Comparison of ENCODE assay signal across 8 mouse cellular contexts in genomic region chr10:81408871-81409291, GRCm38 (mm10). TPM values are rescaled to one million over a fixed set of nuclear protein-coding genes. Genes with fewer than 3 reads are reported as not detected.
A peak's percentile ranks its signal among the peaks of the same experiment; 100 is the strongest.
DNase-seq lines count a peak whose midpoint lies in the region; ATAC-seq and TF ChIP-seq lines count a peak whose summit lies in the region.

No protein-coding gene starts in this region.

- H3K79me2 ChIP-seq in MEL (ENCODE audit: control insufficient read depth, insufficient read depth, low read length, poor library complexity) = no peaks in the 10 kb centered on the region

- peaks cover 3 to 29% of the 10 kb centered on the region in 2 experiments; a peak in 3 of 4 replicates for H3K4me1 ChIP-seq in MEL (ENCODE audit: control insufficient read depth in 1 of 2, insufficient read depth in 2 of 2, low read length in 2 of 2)
- H3K4me1 ChIP-seq in intestine, embryonic 15.5 days (replicated peaks) = peaks cover 84% of the 10 kb centered on the region
- H3K4me1 ChIP-seq in liver, embryonic 15.5 days (replicated peaks) = peaks cover 94% of the 10 kb centered on the region
- peaks cover 65% of the 10 kb centered on the region for H3K4me1 ChIP-seq in neural tube, embryonic 12.5 days

- H3K9ac ChIP-seq in MEL (ENCODE audit: control insufficient read depth, low read depth, low read length, poor library complexity, severe bottlenecking) = no peak overlapping the region
- no peak overlapping the region for H3K9ac ChIP-seq in intestine, embryonic 15.5 days
- no peak overlapping the region; the same call in 1 of the 2 replicates for H3K9ac ChIP-seq in liver, embryonic 15.5 days
- no peak overlapping the region for H3K9ac ChIP-seq in neural tube, embryonic 12.5 days

- TF ChIP-seq POLR2A in MEL (IDR thresholded peaks at IDR 0.05; ENCODE audit: control insufficient read depth in 1 of 2, insufficient read depth in 1 of 2, low read depth in 1 of 2, low read length in 2 of 2, poor library complexity in 1 of 2) = no peak

- peaks cover 0 to 16% of the 10 kb centered on the region in 2 experiments; a peak in 2 of 4 replicates for H3K36me3 ChIP-seq in MEL (ENCODE audit: control insufficient read depth in 1 of 2, insufficient read depth in 2 of 2, low read length in 2 of 2)
- peaks cover 11% of the 10 kb centered on the region; the same call in 1 of the 2 replicates for H3K36me3 ChIP-seq in intestine, embryonic 15.5 days
- no peaks in the 10 kb centered on the region; the same call in 1 of the 2 replicates for H3K36me3 ChIP-seq in liver, embryonic 15.5 days (replicated peaks)
- peaks cover 18% of the 10 kb centered on the region for H3K36me3 ChIP-seq in neural tube, embryonic 12.5 days

- no peaks in the 10 kb centered on the region for H3K27me3 ChIP-seq in MEL (ENCODE audit: control insufficient read depth in 1 of 2, insufficient read depth in 2 of 2, low read length in 2 of 2)
- no peaks in the 10 kb centered on the region for H3K27me3 ChIP-seq in intestine, embryonic 15.5 days (replicated peaks)
- H3K27me3 ChIP-seq in liver, embryonic 15.5 days = peaks cover 54% of the 10 kb centered on the region
- H3K27me3 ChIP-seq in neural tube, embryonic 12.5 days (replicated peaks) = peaks cover 30% of the 10 kb centered on the region

- intact Hi-C loops in gastrocnemius, postnatal 14 days (cut with DNase I; ENCODE audit: low total_unique reads) = no loop called here

- DNase-seq in 3T3-L1 (ENCODE audit: low read depth, low spot score) = peak; percentile 70
- DNase-seq in MEL (ENCODE audit: low read depth, low spot score) = peak; percentile 74
- DNase-seq in cerebellum, postnatal 14 days = peak; percentile 70 to 84
- DNase-seq in gastrocnemius, postnatal 14 days = peak; percentile 90

- TF ChIP-seq RAD21 in MEL (IDR thresholded peaks at IDR 0.05; ENCODE audit: low read depth, low read length) = peak; percentile 23

- peak; percentile 76 to 91 (median 76) for TF ChIP-seq CTCF in MEL (IDR thresholded peaks at IDR 0.05 in 2 of 3, conservative IDR thresholded peaks at IDR 0.05 in 1 of 3; ENCODE audit: control insufficient read depth in 1 of 3, insufficient read depth in 1 of 3, low read depth in 2 of 3, low read length in 3 of 3, poor library complexity in 1 of 3, severe bottlenecking in 1 of 3)

- H3K27ac ChIP-seq in MEL (ENCODE audit: control insufficient read depth, low read depth, low read length) = no peak overlapping the region
- H3K27ac ChIP-seq in intestine, embryonic 15.5 days = peak overlapping the region; percentile 7; the same call in 1 of the 2 replicates
- H3K27ac ChIP-seq in liver, embryonic 15.5 days (replicated peaks) = peak overlapping the region; percentile 69
- H3K27ac ChIP-seq in neural tube, embryonic 12.5 days = no peak overlapping the region

- 23% methylated on average over 9 of the region's 9 CpGs for WGBS in intestine, embryonic 15.5 days
- WGBS in liver, embryonic 15.5 days (ENCODE audit: insufficient replicate concordance) = 5% methylated on average over 9 of the region's 9 CpGs
- WGBS in neural tube, embryonic 12.5 days = 13% methylated on average over 9 of the region's 9 CpGs

- no peak for TF ChIP-seq EP300 in MEL (IDR thresholded peaks at IDR 0.05; ENCODE audit: low read depth in 1 of 2, low read length in 2 of 2)

- H3K9me3 ChIP-seq in MEL (replicated peaks; ENCODE audit: insufficient read depth, low read length) = no peaks in the 10 kb centered on the region
- H3K9me3 ChIP-seq in intestine, embryonic 15.5 days = no peaks in the 10 kb centered on the region
- H3K9me3 ChIP-seq in liver, embryonic 15.5 days (replicated peaks) = no peaks in the 10 kb centered on the region
- H3K9me3 ChIP-seq in neural tube, embryonic 12.5 days = no peaks in the 10 kb centered on the region

- ATAC-seq in intestine, embryonic 15.5 days = peak; percentile 58
- peak; percentile 56 for ATAC-seq in liver, embryonic 15.5 days (ENCODE audit: insufficient read depth)
- ATAC-seq in neural tube, embryonic 12.5 days (ENCODE audit: low FRiP score, low read depth) = no peak
- ATAC-seq in frontal cortex, adult (ENCODE audit: low TSS enrichment) = no peak

- no peak overlapping the region for H3K4me2 ChIP-seq in intestine, embryonic 15.5 days (replicated peaks)
- H3K4me2 ChIP-seq in liver, embryonic 15.5 days = peak overlapping the region; percentile 39
- peak overlapping the region; percentile 10; the same call in 1 of the 2 replicates for H3K4me2 ChIP-seq in neural tube, embryonic 12.5 days (replicated peaks)

- no peak overlapping the region for H3K4me3 ChIP-seq in MEL (ENCODE audit: control insufficient read depth in 1 of 2, insufficient read depth in 1 of 2, low read depth in 2 of 2, low read length in 2 of 2)
- H3K4me3 ChIP-seq in intestine, embryonic 15.5 days (replicated peaks) = no peak overlapping the region
- no peak overlapping the region for H3K4me3 ChIP-seq in liver, embryonic 15.5 days (replicated peaks)
- no peak overlapping the region for H3K4me3 ChIP-seq in neural tube, embryonic 12.5 days

TF ChIP-seq in MEL, 35 proteins besides CTCF, POLR2A, EP300 and RAD21:
- peak; percentile 68 for TF ChIP-seq SMC3 (IDR thresholded peaks at IDR 0.05; ENCODE audit: low read depth, low read length)
- no peak for TF ChIP-seq CHD2 (IDR thresholded peaks at IDR 0.05; ENCODE audit: low read length)

RNA-seq across cellular contexts. Expression of gene Smim24, which starts 16.0 kb away (rescaled TPM):
- 6.5 and 6.7 TPM in 2 replicates for total RNA-seq in MEL (2012; rRNA removed)
- 10 to 100 TPM in 1 of 2 experiments, not detected in 1; 29.5 TPM for polyA plus RNA-seq in MEL (2012; ENCODE audit: insufficient read depth in 1 of 2, insufficient read length in 2 of 2, low read depth in 1 of 2, low replicate concordance in 2 of 2, missing spikeins in 1 of 2)
- total RNA-seq in gastrocnemius, postnatal 14 days (2021) = under 1 TPM; 0.45 to 0.91 TPM
- 235 and 288 TPM in 2 replicates for polyA plus RNA-seq in intestine, embryonic 15.5 days (2015; fragmentation: Nextera tagmentation; extraction: Ambion mirVana)
- polyA plus RNA-seq in liver, embryonic 15.5 days (2015; fragmentation: Nextera tagmentation; extraction: Ambion mirVana) = 1.9 and 2.3 TPM in 2 replicates
- 2.1 and 2.7 TPM in 2 replicates for polyA plus RNA-seq in neural tube, embryonic 12.5 days (2016; fragmentation: Nextera tagmentation; extraction: Ambion mirVana)

RNA-seq across cellular contexts. Expression of gene Gm48552, which starts 20.1 kb away (rescaled TPM):
- total RNA-seq in MEL (2012; rRNA removed) = 0.49 and 0.89 TPM in 2 replicates
- 1 to 10 TPM in 1 of 2 experiments, not detected in 1; 1.2 TPM for polyA plus RNA-seq in MEL (2012; ENCODE audit: insufficient read depth in 1 of 2, insufficient read length in 2 of 2, low read depth in 1 of 2, low replicate concordance in 2 of 2, missing spikeins in 1 of 2)
- total RNA-seq in gastrocnemius, postnatal 14 days (2021) = under 1 TPM in 1 of 2 experiments, not detected in 1; 0.80 TPM
- polyA plus RNA-seq in intestine, embryonic 15.5 days (2015; fragmentation: Nextera tagmentation; extraction: Ambion mirVana) = 1.4 TPM in 1 of 2 replicates, not detected in the other
- 0.56 TPM in 1 of 2 replicates, not detected in the other for polyA plus RNA-seq in liver, embryonic 15.5 days (2015; fragmentation: Nextera tagmentation; extraction: Ambion mirVana)
- 2.3 and 2.5 TPM in 2 replicates for polyA plus RNA-seq in neural tube, embryonic 12.5 days (2016; fragmentation: Nextera tagmentation; extraction: Ambion mirVana)

RNA-seq across cellular contexts. Expression of gene Gm48551, which starts 24.6 kb away (rescaled TPM):
- total RNA-seq in MEL (2012; rRNA removed) = 0.46 and 0.62 TPM in 2 replicates
- polyA plus RNA-seq in MEL (2012; ENCODE audit: insufficient read depth in 1 of 2, insufficient read length in 2 of 2, low read depth in 1 of 2, low replicate concordance in 2 of 2, missing spikeins in 1 of 2) = 1 to 10 TPM in 1 of 2 experiments, not detected in 1; 2.6 TPM
- total RNA-seq in gastrocnemius, postnatal 14 days (2021) = under 1 TPM; 0.41 to 0.47 TPM
- 2.8 and 3.6 TPM in 2 replicates for polyA plus RNA-seq in intestine, embryonic 15.5 days (2015; fragmentation: Nextera tagmentation; extraction: Ambion mirVana)
- polyA plus RNA-seq in liver, embryonic 15.5 days (2015; fragmentation: Nextera tagmentation; extraction: Ambion mirVana) = 0.75 and 0.88 TPM in 2 replicates
- 5.0 and 5.3 TPM in 2 replicates for polyA plus RNA-seq in neural tube, embryonic 12.5 days (2016; fragmentation: Nextera tagmentation; extraction: Ambion mirVana)

RNA-seq across cellular contexts. Expression of gene Dohh, which starts 24.7 kb away (rescaled TPM):
- 153 and 157 TPM in 2 replicates for total RNA-seq in MEL (2012; rRNA removed)
- polyA plus RNA-seq in MEL (2012; ENCODE audit: insufficient read depth in 1 of 2, insufficient read length in 2 of 2, low read depth in 1 of 2, low replicate concordance in 2 of 2, missing spikeins in 1 of 2) = 100 to 1,000 TPM in 1 of 2 experiments, not detected in 1; 145 TPM
- 10 to 100 TPM; 38.6 to 39.8 TPM for total RNA-seq in gastrocnemius, postnatal 14 days (2021)
- polyA plus RNA-seq in intestine, embryonic 15.5 days (2015; fragmentation: Nextera tagmentation; extraction: Ambion mirVana) = 89.2 and 100 TPM in 2 replicates
- polyA plus RNA-seq in liver, embryonic 15.5 days (2015; fragmentation: Nextera tagmentation; extraction: Ambion mirVana) = 50.9 and 56.2 TPM in 2 replicates
- polyA plus RNA-seq in neural tube, embryonic 12.5 days (2016; fragmentation: Nextera tagmentation; extraction: Ambion mirVana) = 75.6 and 77.9 TPM in 2 replicates

RNA-seq across cellular contexts. Expression of gene Fzr1, which starts 30.6 kb away (rescaled TPM):
- total RNA-seq in MEL (2012; rRNA removed) = 20.7 and 24.7 TPM in 2 replicates
- 100 to 1,000 TPM in 1 of 2 experiments, not detected in 1; 115 TPM for polyA plus RNA-seq in MEL (2012; ENCODE audit: insufficient read depth in 1 of 2, insufficient read length in 2 of 2, low read depth in 1 of 2, low replicate concordance in 2 of 2, missing spikeins in 1 of 2)
- total RNA-seq in gastrocnemius, postnatal 14 days (2021) = 10 to 100 TPM; 11.9 to 15.4 TPM
- polyA plus RNA-seq in intestine, embryonic 15.5 days (2015; fragmentation: Nextera tagmentation; extraction: Ambion mirVana) = 83.2 and 85.7 TPM in 2 replicates
- polyA plus RNA-seq in liver, embryonic 15.5 days (2015; fragmentation: Nextera tagmentation; extraction: Ambion mirVana) = 127 and 147 TPM in 2 replicates
- 136 and 138 TPM in 2 replicates for polyA plus RNA-seq in neural tube, embryonic 12.5 days (2016; fragmentation: Nextera tagmentation; extraction: Ambion mirVana)

Comparison
In these comparisons a context has a peak if more than half of its experiments do, and no peak if none do; other contexts are left out.
1. H3K27ac ChIP-seq: peak in intestine, embryonic 15.5 days (single experiment) and liver, embryonic 15.5 days (single experiment); none in MEL (single experiment) and neural tube, embryonic 12.5 days (single experiment).
2. ATAC-seq: peak in intestine, embryonic 15.5 days (single experiment) and liver, embryonic 15.5 days (single experiment); none in neural tube, embryonic 12.5 days (single experiment) and frontal cortex, adult (single experiment).
3. Peak in every context shown above with its lines, with median percentiles within 50 percentile points of each other: DNase-seq.